Mouse (Mus musculus): Measurements from ENCODE around the gene Cldnd1. TPM values are rescaled to one million over a fixed set of nuclear protein-coding genes. Genes with fewer than 3 reads are reported as not detected.

The Cldnd1 gene
- polyA plus RNA-seq, 1 experiment from 2014 or later = 108 TPM

GRCm38 (mm10) chr16:58689555-58690169, 38.0 kb upstream of the Cldnd1 start:
- H3K9ac ChIP-seq (ENCODE audit: low read length) = no peak overlapping the region
- no peaks in the 10 kb centered on the region for H3K27me3 ChIP-seq (replicated peaks; ENCODE audit: control insufficient read depth, insufficient read depth, low read length)
- H3K4me3 ChIP-seq (ENCODE audit: low read depth, low read length) = no peak overlapping the region
- no peak for ATAC-seq (replicated peaks; ENCODE audit: low FRiP score, low TSS enrichment, low read depth)
- no peaks in the 10 kb centered on the region for H3K36me3 ChIP-seq (ENCODE audit: control insufficient read depth, insufficient read depth, low read length)
- WGBS = 78% methylated on average over 5 of the region's 5 CpGs
- no peak for DNase-seq (ENCODE audit: low spot score)
- H3K9me3 ChIP-seq (ENCODE audit: control insufficient read depth, low read length) = no peaks in the 10 kb centered on the region
- no peak overlapping the region for H3K27ac ChIP-seq (ENCODE audit: low read depth)
- no peak overlapping the region for H3K4me2 ChIP-seq (ENCODE audit: low read length)
- H3K4me1 ChIP-seq (replicated peaks; ENCODE audit: control insufficient read depth, insufficient read depth, low read length) = no peaks in the 10 kb centered on the region

GRCm38 (mm10) chr16:58690322-58690732, 37.4 kb upstream of the Cldnd1 start:
- 89% methylated on average over 5 of the region's 5 CpGs for WGBS
- Histone ChIP-seq H3K27me3 (replicated peaks; ENCODE audit: control insufficient read depth, insufficient read depth, low read length) (no peaks in the 10 kb centered on the region), H3K9me3 (ENCODE audit: control insufficient read depth, low read length) (no peaks in the 10 kb centered on the region), H3K27ac (ENCODE audit: low read depth) (no peak overlapping the region), H3K4me1 (replicated peaks; ENCODE audit: control insufficient read depth, insufficient read depth, low read length) (no peaks in the 10 kb centered on the region), H3K4me3 (ENCODE audit: low read depth, low read length) (no peak overlapping the region), H3K4me2 (ENCODE audit: low read length) (no peak overlapping the region), H3K9ac (ENCODE audit: low read length) (no peak overlapping the region), H3K36me3 (ENCODE audit: control insufficient read depth, insufficient read depth, low read length) (no peaks in the 10 kb centered on the region)
- no peak for DNase-seq (ENCODE audit: low spot score)
- no peak for ATAC-seq (replicated peaks; ENCODE audit: low FRiP score, low TSS enrichment, low read depth)

GRCm38 (mm10) chr16:58694091-58694490, 33.6 kb upstream of the Cldnd1 start:
- ATAC-seq (replicated peaks; ENCODE audit: low FRiP score, low TSS enrichment, low read depth) (no peak), DNase-seq (ENCODE audit: low spot score) (no peak)
- Histone ChIP-seq H3K9ac (ENCODE audit: low read length) (no peak overlapping the region), H3K4me3 (ENCODE audit: low read depth, low read length) (no peak overlapping the region), H3K4me2 (ENCODE audit: low read length) (no peak overlapping the region), H3K27me3 (replicated peaks; ENCODE audit: control insufficient read depth, insufficient read depth, low read length) (no peaks in the 10 kb centered on the region), H3K36me3 (ENCODE audit: control insufficient read depth, insufficient read depth, low read length) (no peaks in the 10 kb centered on the region), H3K4me1 (replicated peaks; ENCODE audit: control insufficient read depth, insufficient read depth, low read length) (no peaks in the 10 kb centered on the region), H3K27ac (ENCODE audit: low read depth) (no peak overlapping the region), H3K9me3 (ENCODE audit: control insufficient read depth, low read length) (no peaks in the 10 kb centered on the region)
- 90% methylated on average over 5 of the region's 5 CpGs for WGBS

DNA sequence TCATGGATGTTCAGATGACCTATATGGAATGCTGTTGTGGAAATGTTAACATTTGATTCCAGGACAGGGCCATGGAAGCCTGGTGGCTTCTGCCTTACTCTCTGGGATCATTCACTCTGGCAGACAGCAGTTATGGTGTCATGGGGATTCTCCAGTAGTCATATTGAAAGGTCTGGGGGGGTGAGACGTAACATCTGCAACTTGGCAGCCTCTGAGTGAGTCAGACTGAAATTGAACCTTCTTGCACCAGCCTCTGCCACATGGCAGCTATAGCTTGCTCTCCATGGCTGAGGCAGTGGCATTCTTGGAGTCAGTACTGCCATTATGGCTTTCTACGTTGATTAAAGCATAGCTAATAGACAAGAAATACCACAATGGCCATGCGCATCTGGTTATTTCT, 30.9 kb upstream of the Cldnd1 start:
- Histone ChIP-seq H3K4me3 (ENCODE audit: low read depth, low read length) (no peak overlapping the region), H3K4me2 (ENCODE audit: low read length) (no peak overlapping the region), H3K36me3 (ENCODE audit: control insufficient read depth, insufficient read depth, low read length) (no peaks in the 10 kb centered on the region), H3K4me1 (replicated peaks; ENCODE audit: control insufficient read depth, insufficient read depth, low read length) (no peaks in the 10 kb centered on the region), H3K27ac (ENCODE audit: low read depth) (no peak overlapping the region), H3K9ac (ENCODE audit: low read length) (no peak overlapping the region), H3K27me3 (replicated peaks; ENCODE audit: control insufficient read depth, insufficient read depth, low read length) (no peaks in the 10 kb centered on the region), H3K9me3 (ENCODE audit: control insufficient read depth, low read length) (no peaks in the 10 kb centered on the region)
- no peak for ATAC-seq (replicated peaks; ENCODE audit: low FRiP score, low TSS enrichment, low read depth)
- DNase-seq (ENCODE audit: low spot score) = no peak
- WGBS = 80% methylated on average over 3 of the region's 3 CpGs

DNA sequence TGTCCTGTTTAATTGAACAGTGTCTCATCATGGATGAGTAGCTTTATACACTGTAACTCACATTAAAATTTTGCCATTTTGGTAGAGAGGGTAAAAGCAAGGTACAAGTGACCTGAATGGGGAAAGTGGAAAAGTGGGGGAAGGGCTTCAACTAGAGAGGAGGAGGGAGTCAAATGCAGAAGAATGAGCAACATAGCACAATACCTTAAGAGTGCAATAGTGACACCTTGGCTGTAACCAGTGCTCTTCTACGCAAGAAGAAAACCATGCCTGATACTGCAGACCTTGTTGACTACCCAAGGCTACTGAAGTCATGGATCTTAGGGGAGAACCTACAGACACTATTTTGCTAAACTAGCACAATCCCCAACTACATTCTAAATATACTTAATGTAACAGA, 30.4 kb upstream of the Cldnd1 start:
- Histone ChIP-seq H3K4me3 (ENCODE audit: low read depth, low read length) (no peak overlapping the region), H3K4me2 (ENCODE audit: low read length) (no peak overlapping the region), H3K9me3 (ENCODE audit: control insufficient read depth, low read length) (no peaks in the 10 kb centered on the region), H3K36me3 (ENCODE audit: control insufficient read depth, insufficient read depth, low read length) (no peaks in the 10 kb centered on the region), H3K27ac (ENCODE audit: low read depth) (no peak overlapping the region), H3K9ac (ENCODE audit: low read length) (no peak overlapping the region), H3K4me1 (replicated peaks; ENCODE audit: control insufficient read depth, insufficient read depth, low read length) (no peaks in the 10 kb centered on the region), H3K27me3 (replicated peaks; ENCODE audit: control insufficient read depth, insufficient read depth, low read length) (no peaks in the 10 kb centered on the region)
- DNase-seq (ENCODE audit: low spot score) = no peak
- ATAC-seq (replicated peaks; ENCODE audit: low FRiP score, low TSS enrichment, low read depth) = no peak
- WGBS = 96% methylated on average over 1 of the region's 1 CpGs

- Histone ChIP-seq H3K9me3 (ENCODE audit: control insufficient read depth, low read length) (no peaks in the 10 kb centered on the region), H3K4me1 (replicated peaks; ENCODE audit: control insufficient read depth, insufficient read depth, low read length) (no peaks in the 10 kb centered on the region; the same call in 1 of the 2 replicates), H3K4me3 (ENCODE audit: low read depth, low read length) (no peak overlapping the region), H3K9ac (ENCODE audit: low read length) (no peak overlapping the region), H3K27me3 (replicated peaks; ENCODE audit: control insufficient read depth, insufficient read depth, low read length) (no peaks in the 10 kb centered on the region), H3K4me2 (ENCODE audit: low read length) (no peak overlapping the region), H3K36me3 (ENCODE audit: control insufficient read depth, insufficient read depth, low read length) (no peaks in the 10 kb centered on the region), H3K27ac (ENCODE audit: low read depth) (no peak overlapping the region)
- WGBS = 79% methylated on average over 6 of the region's 6 CpGs
- no peak for ATAC-seq (replicated peaks; ENCODE audit: low FRiP score, low TSS enrichment, low read depth)
- DNase-seq (ENCODE audit: low spot score) = no peak
Measured at GRCm38 (mm10) chr16:58700174-58700573, 27.5 kb upstream of the Cldnd1 start.

- DNase-seq (ENCODE audit: low spot score) = no peak
- H3K4me2 ChIP-seq (ENCODE audit: low read length) = no peak overlapping the region
- no peaks in the 10 kb centered on the region for H3K9me3 ChIP-seq (ENCODE audit: control insufficient read depth, low read length)
- H3K27ac ChIP-seq (ENCODE audit: low read depth) = no peak overlapping the region
- 83% methylated on average over 12 of the region's 12 CpGs for WGBS
- H3K4me1 ChIP-seq (replicated peaks; ENCODE audit: control insufficient read depth, insufficient read depth, low read length) = no peaks in the 10 kb centered on the region; the same call in 1 of the 2 replicates
- ATAC-seq (replicated peaks; ENCODE audit: low FRiP score, low TSS enrichment, low read depth) = no peak
- H3K27me3 ChIP-seq (replicated peaks; ENCODE audit: control insufficient read depth, insufficient read depth, low read length) = no peaks in the 10 kb centered on the region
- no peak overlapping the region for H3K4me3 ChIP-seq (ENCODE audit: low read depth, low read length)
- H3K36me3 ChIP-seq (ENCODE audit: control insufficient read depth, insufficient read depth, low read length) = no peaks in the 10 kb centered on the region
- H3K9ac ChIP-seq (ENCODE audit: low read length) = no peak overlapping the region
Measured at GRCm38 (mm10) chr16:58700816-58701424, 26.8 kb upstream of the Cldnd1 start.

DNA sequence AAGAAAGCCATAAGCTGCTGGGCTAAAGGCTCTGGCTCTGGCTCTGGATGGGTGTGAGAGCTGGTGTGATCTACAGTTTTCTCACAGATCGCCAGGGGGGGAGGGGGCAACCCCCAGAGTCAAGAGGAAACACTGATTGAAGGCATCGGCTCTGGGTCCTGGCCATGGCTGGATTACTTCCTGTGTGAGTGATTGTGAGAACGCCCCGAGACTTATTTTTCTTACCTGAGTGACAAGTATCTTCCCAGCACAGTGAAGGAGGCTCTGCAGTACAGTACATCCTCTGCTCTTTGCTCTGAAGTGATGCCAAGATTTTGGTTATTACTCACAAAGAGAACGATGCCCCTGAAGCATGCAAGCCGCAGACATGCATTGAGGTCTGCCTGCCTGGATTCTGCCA, 25.9 kb upstream of the Cldnd1 start:
- no peaks in the 10 kb centered on the region for H3K36me3 ChIP-seq (ENCODE audit: control insufficient read depth, insufficient read depth, low read length)
- no peak overlapping the region for H3K27ac ChIP-seq (ENCODE audit: low read depth)
- no peaks in the 10 kb centered on the region for H3K27me3 ChIP-seq (replicated peaks; ENCODE audit: control insufficient read depth, insufficient read depth, low read length)
- H3K4me1 ChIP-seq (replicated peaks; ENCODE audit: control insufficient read depth, insufficient read depth, low read length) = no peaks in the 10 kb centered on the region; the same call in 1 of the 2 replicates
- H3K9ac ChIP-seq (ENCODE audit: low read length) = no peak overlapping the region
- ATAC-seq (replicated peaks; ENCODE audit: low FRiP score, low TSS enrichment, low read depth) (no peak), DNase-seq (ENCODE audit: low spot score) (no peak)
- H3K9me3 ChIP-seq (ENCODE audit: control insufficient read depth, low read length) = no peaks in the 10 kb centered on the region
- no peak overlapping the region for H3K4me2 ChIP-seq (ENCODE audit: low read length)
- no peak overlapping the region for H3K4me3 ChIP-seq (ENCODE audit: low read depth, low read length)
- 36% methylated on average over 6 of the region's 6 CpGs for WGBS

GRCm38 (mm10) chr16:58702329-58702932, 25.3 kb upstream of the Cldnd1 start:
- no peaks in the 10 kb centered on the region for H3K9me3 ChIP-seq (ENCODE audit: control insufficient read depth, low read length)
- H3K4me3 ChIP-seq (ENCODE audit: low read depth, low read length) = no peak overlapping the region
- H3K27me3 ChIP-seq (replicated peaks; ENCODE audit: control insufficient read depth, insufficient read depth, low read length) = no peaks in the 10 kb centered on the region
- ATAC-seq (replicated peaks; ENCODE audit: low FRiP score, low TSS enrichment, low read depth) (no peak), DNase-seq (ENCODE audit: low spot score) (no peak)
- H3K9ac ChIP-seq (ENCODE audit: low read length) = no peak overlapping the region
- no peaks in the 10 kb centered on the region; the same call in 1 of the 2 replicates for H3K4me1 ChIP-seq (replicated peaks; ENCODE audit: control insufficient read depth, insufficient read depth, low read length)
- H3K4me2 ChIP-seq (ENCODE audit: low read length) = no peak overlapping the region
- H3K27ac ChIP-seq (ENCODE audit: low read depth) = no peak overlapping the region
- H3K36me3 ChIP-seq (ENCODE audit: control insufficient read depth, insufficient read depth, low read length) = no peaks in the 10 kb centered on the region
- WGBS = 76% methylated on average over 10 of the region's 10 CpGs

Measured in intestine, embryonic 14.5 days (tissue).